Mouse (Mus musculus) erythroid progenitor cell, adult 5-6 weeks (primary cell): ENCODE measurements around the gene Bend5. TPM values are rescaled to one million over a fixed set of nuclear protein-coding genes. Genes with fewer than 3 reads are reported as not detected.

ENCODE experiments used
- ATAC-seq: replicated peaks from 2 replicates; pipeline ENCODE4 v1.8.0; 2016; ENCODE audit warnings: moderate number of reproducible peaks, mild to moderate bottlenecking, moderate TSS enrichment, inconsistent platforms; ENCODE audit not compliant: poor library complexity, low FRiP score, severe bottlenecking
- total RNA-seq, 2 experiments: library from RNA; stranded (forward) in 1 of 2; stranded (reverse) in 1 of 2; fragments of 150-400 nt in 1 of 2; fragments of 186-747, 209-891 nt in 1 of 2; gene quantifications; 2 replicates each; pipeline versions ENCODE4 v1.2.3 to v1.2.4; 2015 to 2017; ENCODE audit warnings: low replicate concordance in 2 of 2

The Bend5 gene
- total RNA-seq, 2 experiments from 2014 or later = not detected

DNA sequence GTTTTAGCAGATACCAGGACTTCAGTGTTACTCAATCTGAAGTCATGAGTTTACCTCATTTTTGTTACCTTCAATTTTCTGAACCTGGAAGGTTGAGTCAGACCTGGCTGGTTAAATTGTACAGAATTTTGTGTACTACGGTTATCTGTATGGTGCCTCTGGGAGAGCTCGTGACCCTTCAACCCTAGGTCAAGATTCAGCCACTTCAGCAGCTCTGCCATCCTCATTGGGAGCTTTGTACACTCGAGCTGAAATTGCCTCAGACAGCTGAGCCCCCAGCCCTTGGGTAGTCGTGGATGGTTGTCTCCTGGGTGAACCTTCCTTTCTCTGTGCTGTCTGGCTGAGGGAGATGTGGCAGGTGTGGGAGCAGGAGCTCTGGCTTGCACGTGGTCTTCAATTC lies 17.2 kb downstream of the Bend5 start:
- ATAC-seq = no peak

DNA sequence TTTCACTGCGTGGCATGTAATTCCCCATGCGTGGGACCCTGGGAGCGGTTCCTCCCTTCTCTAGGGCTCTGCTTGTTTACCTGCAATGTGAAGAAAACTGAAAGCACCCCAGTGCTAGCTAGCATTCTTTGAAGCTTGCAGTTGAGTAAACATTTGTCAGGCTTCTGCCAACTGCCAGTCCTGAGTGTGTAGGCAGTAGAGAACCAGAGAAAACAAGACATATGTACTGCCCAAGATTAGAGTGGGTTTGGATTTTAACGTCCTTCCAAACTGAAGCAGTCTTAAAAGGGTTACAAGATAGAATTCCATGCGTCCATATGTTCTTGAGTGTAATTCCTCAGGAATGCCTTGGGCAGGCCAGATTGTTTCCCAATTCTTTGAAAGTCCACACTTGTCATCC lies 17.6 kb downstream of the Bend5 start:
- no peak for ATAC-seq

DNA sequence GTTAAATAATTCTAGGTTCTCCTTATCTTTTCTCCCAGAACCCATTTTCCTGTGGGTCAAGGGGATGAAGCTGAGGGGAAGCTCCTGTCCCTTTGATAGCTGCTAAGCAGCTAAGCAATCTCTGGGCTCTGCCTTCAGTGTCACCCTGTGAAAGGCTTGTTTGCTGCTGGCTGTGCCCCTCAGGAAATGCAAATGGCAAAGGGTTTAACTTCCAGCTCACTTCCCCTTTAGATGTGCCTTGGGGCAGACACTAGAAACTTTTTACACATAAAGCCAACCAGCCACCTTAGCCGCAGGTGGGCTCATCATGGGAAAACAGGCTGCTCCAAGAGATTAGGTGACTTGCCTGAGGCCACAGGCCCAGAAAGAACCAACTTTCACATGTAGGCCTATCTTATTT lies 26.9 kb downstream of the Bend5 start:
- no peak for ATAC-seq

DNA sequence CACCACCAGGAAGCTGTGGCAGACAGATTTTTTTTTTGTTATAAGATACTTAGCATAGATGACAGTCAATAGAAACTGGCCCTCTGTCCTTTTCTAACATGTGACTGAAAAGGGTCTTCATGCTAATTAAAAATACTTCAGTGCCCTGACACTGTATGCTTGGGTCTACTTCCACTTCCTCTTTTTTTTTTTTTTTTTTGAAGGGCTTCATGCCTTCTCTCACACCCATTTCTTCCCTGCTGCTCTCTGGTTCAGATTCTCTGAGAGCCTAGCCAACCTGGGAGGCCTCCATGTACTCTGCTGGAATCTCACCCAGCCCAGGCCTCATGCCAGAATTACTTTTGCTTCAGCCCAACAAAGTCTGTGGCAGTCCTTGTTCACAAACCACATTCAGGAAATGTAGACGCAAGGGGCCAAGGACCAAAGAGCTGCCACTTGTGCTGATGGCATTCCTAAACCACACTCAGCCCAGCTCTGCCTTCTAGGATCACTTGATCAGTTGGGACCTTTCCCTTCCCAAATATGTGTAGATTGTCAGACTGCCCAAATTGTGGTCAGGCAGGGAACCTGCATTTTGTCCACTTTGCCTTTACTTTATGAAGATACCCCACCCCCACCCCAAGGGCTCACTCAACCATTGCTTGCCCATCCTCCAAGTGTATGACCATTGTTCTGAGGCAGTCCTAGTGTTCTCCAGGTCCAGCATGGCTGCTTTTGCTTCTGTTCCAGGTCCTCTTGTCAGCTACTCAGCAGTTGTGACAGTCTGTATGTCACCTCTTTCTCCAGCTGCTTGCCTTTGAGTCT lies 27.8 kb downstream of the Bend5 start:
- ATAC-seq = no peak

DNA sequence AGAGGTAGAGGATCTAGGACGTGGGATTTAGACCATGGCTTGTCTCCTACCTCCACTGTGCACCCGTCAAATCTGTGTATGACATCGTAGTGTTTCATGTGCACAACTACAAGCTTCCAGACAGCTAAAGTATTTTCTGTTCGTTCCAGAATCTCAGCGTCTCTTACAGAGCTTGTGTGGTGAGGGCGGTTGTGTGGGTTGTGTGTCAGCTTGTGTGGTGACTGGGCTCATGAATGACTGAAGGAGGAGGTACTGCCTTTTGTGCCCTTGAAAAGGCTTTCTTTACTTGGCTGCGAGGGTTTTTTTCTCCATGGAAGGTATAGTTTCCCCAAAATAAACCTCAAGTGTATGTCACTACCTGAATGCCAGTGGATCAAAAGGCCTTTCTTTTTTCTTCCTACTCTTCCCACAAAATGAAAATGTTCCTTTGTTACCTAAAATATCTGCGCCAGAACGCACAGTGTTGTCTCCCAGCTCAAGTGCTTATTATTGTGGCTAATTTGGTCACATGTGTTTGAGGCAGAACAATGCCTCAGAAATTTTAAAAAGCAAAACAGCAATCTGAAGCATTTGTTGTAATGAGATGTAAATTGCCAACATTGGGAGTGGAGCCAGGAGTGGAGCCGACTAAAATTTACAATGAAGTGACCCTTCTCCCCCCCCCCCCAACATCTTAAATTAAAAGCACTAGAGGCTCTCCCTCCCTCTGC lies 29.3 kb downstream of the Bend5 start:
- ATAC-seq = no peak

DNA sequence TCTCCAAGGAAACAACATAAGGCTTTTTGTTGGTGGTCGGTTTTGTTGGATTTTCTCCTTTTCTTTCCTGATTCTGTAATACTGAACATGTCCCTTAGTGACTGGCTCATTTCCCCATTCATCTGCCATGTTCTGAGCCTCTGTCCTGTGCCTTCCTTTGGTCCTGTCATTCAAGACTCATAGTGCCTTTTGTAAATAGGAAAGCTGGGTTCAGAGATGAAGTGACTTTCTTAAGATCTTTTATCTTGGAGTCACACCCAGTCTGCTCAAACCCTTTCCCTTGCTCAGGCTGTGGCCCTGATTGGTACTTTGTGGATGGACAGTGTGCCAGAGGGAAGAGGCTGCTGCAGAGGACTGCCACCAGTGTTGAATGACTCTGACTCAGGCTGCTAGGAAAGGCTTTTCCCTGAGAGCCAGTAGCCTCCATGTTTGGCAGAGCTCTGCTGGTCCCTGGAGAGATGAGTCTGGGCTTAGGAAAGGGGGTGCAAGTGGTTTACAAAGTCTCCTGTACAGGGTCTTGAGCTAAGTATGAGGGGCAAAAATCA lies 29.9 kb downstream of the Bend5 start:
- ATAC-seq = no peak

DNA sequence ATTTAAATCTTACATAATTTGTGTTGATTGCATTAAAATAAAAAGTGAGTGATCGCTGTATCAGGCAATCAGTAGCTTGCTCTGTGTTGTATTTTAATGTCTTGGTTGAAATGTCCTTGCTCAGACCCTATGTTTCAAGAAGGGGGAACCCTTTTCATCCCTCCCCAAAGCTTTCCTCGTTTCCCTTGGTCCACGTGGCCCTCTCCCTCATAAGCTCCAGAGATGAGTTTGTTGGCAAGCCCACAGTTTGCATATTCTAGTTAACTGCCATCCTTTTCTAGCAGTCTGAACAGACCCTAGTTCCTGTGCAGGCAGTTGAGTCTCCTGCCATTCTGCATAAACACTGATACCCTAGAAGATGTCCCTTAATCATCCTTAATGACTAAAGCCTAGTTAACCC lies 33.1 kb downstream of the Bend5 start:
- ATAC-seq = no peak

DNA sequence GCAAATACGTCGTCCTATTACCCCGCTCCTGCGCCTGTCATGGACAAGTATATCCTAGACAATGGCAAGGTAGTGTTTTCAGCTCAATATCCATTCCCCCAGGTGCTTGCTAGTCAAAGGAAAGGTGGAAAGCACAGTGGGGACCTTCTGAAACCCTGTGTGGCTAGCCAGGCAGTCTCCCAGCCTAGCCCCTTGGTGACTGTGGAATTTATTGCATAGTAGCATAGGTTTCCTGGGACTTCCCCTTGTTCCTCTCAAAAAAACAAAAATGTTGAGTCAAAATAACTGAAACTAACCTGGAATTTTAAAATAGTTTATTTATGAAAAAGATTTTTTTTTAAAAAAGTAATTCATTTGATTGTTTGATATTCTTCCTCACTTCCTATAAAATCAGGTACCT lies 33.8 kb downstream of the Bend5 start:
- ATAC-seq = no peak

DNA sequence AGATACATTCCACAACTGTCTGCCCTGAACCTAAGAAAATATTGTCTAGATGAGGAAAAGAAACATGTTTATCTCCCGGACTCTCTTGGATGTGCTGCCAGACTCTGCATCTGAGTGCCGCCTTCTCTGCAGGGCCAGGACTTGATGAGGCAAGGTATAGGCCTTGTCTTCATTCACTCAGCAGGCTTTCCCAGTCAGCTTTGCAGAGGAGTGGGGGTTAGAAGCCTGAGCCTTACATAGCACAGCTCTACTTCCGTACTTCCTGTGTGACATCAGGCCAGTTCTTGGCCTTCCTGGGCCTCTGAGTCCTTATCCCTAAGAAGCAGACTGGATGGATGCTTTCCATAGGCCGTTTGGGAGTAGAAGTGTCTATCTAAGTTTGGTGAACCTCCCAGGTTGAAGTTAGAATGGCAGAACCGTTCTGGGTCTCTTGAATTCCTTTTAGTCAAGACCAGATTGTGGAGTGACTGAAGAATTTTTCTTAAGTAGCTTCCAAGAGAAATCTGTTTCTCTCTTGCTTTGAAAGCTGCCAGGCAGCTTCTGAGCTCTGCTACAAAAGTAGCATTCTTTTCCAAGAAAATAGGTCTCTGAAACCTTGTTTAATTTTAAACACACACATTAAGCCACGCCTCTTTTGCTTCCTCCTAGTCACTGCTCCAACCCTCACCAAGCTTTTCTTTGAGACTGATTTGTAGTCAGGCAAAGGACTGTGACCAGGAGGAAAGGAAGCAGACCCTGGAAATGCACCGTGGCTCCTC lies 34.8 kb downstream of the Bend5 start:
- ATAC-seq = no peak

DNA sequence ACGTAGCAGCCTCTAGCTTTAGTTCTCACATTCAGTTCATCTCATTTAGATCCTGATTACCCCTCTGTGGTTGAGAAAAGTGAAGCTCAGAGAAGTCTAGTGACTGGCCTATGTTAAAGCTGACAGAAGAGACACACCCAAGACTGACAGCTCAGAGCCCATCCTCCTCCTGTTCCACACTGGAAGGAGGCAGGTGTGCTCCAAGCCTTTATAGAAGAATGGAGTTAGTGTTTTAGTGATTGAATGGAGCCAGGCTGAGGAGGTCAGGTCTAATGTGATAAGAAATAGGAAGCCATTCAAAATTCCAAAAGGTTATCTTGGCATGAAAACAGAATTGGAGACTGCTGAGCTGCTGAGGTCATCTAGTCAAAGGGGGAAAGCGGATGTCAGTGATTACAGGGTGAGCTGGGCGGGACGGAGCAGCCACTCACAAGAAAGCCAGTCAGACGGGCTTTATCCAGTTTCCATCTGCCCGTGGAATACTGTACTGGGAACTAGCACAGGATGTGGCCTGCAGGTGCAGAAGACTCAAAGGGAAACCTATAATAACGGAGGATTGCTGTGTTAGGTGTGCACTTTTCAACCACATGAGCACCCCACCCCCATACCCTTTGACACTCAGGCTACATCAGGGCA lies 36.6 kb downstream of the Bend5 start:
- no peak for ATAC-seq

DNA sequence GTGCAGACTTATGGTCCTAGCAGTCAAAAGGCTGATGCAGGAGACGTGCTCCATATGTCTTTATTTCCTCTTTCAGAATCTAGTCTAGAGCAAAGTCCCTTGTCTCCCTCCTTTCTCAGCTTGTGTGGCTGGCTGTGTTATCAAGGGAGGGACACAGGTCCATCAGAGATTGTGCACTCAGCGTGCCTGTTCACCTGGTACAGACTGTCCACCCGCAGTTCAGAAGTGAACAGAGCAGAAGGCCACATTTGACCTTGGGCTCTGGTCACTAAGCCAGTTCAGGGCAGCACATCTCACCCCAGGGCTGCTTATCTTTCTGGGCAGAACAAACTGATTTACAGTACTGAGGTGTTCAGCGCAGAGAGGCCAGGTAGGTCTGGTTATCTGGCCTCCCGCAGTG lies 37.4 kb downstream of the Bend5 start:
- no peak for ATAC-seq

DNA sequence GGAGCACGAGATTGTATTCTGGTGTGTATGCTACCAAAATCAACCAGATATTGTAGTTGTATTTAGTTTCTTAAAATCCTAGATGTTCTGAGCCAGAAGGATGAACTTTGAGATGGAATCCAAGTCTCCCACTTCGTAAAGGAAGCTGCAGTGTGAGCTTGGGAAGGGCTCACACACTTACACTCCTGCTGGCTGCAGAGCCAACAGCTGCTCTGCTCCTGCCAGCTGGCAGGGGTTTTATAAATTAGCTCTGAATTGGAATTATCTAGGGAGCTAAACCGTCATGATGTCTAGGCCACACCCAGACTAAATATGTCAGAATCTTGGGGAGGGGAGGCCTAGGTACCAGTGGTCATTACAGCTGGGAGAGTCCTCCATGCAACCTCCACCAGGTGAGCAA lies 38.5 kb downstream of the Bend5 start:
- no peak for ATAC-seq

DNA sequence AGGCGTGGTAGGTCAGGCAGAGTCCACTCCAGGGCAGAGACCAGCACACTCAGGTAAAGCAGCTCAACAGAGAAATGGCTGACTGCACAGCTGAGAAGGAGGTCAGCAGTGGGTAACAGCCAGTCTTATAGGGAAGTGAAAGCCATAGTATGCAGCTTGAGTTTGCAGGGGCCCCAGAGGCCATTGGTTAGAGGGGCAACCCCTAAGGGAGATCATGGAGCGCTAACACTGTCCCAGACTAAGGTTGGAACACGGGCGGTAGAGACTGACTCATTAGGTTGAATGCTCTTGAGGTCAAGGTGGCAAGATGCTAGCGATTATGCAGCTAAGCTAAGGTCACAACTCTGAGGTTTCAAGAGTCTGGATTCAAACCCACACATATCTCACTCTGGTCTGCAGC lies 40.8 kb downstream of the Bend5 start:
- ATAC-seq = no peak

DNA sequence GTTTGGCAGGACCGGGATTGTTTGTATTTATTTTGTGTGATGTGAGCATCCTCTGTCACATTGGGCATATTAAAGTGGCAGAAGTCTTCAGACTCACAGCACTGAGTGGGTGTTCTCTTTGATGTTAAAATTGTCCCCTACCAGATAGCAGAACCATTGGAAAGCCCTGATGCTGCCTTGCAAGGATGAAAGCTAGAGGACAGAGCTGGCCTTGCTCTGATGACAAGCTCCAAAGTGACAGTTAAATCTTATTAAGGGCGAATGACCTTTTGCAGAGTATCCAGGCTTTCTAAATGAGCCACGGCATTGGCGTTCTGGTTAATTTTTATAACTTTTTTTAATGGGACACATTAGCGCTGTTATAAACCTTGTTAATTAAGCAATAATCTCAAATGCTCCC lies 42.8 kb downstream of the Bend5 start:
- no peak for ATAC-seq

DNA sequence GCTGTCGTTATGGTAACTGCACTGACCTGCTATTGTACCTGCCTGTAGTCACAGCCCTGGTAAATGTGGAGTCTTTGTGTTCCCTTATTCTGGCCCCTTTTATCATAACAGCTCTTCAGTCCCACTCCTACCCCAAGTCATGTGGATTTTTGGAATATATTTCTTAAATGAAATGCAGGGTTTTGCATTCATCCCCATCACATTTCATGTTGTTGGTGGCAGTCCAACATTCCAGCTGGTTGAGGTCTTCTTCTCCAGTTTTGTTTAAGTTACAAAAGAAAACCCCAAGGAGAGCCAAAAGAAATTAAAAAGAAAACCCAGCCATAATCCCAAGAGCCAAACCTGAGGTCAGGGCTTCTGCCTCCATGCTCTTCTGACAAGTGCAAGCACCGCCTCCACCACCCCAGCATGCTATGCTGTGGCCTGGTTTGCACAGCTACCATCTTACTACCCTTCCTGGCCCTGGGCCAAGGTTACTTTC lies 52.5 kb downstream of the Bend5 start:
- no peak for ATAC-seq

DNA sequence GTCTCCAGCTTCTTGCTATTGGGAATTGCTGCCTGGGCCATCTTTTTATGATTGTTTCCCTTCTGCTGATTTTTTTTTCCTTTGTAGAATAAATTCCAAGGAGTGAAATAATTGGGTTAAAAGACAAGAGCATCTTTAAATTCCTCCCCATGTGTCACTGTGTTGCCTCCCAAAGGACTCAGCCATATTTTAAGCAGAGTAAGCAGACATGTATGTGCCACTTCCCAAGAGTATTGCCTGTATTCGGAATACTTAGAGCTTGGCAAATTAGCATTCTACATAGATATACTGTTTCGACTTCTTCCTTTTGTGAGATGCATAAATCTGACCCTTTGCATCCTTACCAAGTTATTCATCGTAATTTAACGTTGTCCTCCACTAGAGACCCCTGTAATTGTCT lies 53.0 kb downstream of the Bend5 start:
- ATAC-seq = no peak

DNA sequence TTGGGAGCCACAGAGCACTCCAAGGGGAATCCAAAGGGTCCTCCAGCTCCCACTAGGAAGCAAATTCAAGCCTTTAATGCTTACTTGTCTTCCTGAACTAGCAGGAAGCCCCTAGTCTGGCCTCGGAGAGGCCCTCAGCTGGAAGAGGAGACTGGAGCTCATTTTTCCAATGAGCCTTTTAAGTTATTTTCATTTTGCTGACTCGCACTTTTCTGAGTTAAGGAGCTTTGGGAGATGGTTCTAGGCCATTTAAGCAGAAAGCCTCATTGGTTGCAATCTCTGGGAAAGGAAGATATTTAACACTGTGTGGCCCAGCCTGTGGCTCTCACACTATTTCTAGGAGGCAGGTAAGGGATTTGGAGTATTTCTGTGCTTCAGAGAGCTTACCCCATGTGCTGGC lies 55.0 kb downstream of the Bend5 start:
- no peak for ATAC-seq

DNA sequence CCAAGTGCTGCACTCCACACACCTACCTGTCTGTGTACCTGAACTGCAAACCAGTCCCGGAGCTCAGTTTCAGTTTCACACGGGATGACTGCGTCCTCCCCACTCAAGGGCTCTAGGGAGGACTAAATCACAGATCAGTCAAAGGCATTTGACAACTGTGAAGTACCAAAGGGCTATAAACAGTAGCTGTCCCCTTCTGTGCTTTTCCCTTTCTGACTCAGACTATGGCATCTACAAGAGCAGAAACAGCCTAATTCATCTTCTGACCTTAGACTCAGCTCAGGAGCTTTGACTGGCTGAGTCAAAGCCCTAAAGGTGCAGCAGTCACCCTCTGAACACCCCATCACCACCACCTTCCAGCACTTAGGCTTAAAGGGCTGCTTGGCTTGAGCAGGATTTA lies 56.9 kb downstream of the Bend5 start:
- ATAC-seq = no peak

DNA sequence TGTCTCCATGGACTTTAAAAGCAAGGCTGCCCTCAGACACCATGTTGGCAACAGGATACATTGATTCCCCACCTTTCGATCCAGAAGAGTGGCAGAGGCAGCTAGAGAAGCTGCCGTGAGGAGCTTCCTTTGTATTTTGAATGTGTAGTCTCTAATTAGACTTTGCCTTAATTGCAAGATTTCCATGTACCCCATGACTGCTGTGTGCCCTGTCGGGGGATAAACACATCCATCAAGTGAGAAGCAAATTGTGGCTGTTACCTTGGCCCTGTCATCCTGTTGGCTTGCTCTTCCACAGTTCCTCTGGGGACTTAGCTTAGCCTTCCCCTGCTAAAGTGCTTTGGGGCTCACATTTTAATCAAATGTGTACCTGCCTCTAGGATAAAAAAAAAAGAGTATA lies 57.7 kb downstream of the Bend5 start:
- ATAC-seq = no peak

DNA sequence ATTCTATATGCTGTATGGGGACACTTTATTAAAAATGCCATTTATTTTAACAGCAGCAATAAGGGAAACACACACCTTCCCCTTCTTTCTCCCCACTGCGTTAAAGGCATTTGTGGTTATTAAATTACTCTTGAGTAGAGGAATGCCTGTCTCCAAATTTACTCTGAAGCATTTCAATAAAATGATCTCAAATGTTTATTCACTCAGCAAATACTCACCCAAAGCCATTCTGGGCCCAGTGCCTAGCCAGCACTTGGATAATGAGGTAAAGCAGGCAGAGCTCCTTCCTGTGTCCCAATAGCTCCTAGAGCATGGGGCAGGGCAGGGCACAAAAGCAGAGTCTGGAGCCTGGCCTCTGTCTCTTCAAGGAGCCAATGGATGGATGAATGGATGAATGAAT lies 58.2 kb downstream of the Bend5 start:
- ATAC-seq = no peak
